Comparison of ENCODE assay signal across 23 mouse cellular contexts in the genomic region with DNA sequence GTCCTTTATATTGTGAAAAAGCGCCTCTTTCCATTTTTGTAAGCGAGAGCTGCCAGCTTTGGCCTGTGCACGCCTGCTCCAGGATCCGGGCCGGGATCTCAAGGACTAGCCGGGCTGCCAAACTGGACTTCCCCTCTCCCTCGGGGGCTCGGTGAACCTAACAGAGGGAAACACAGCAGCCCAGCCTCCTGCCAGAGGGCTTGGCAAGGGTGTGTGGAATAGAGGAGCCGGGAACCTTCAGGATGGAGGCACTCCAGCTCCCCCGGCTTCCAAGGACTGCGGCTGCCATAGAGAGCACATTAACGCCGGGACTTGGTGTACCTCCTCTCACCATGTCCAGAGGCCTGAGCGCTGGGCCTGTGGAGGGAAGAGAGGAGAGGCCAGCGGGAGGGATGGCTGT. TPM values are rescaled to one million over a fixed set of nuclear protein-coding genes. Genes with fewer than 3 reads are reported as not detected.
DNase-seq lines count a peak whose midpoint lies in the region; ATAC-seq and TF ChIP-seq lines count a peak whose summit lies in the region.
"Had no signal": no experiment of that assay in that cellular context is flagged by ENCODE, and none has a peak within 500 bp of the region (broad histone marks: within the 10 kb centered on the region; RNA-seq: fewer than 3 reads in every experiment).

No protein-coding gene starts in this region.

- no peaks in the 10 kb centered on the region for H3K4me1 ChIP-seq in midbrain, embryonic 14.5 days (ENCODE audit: control insufficient read depth, insufficient read depth, low read length)
- H3K4me1 ChIP-seq in midbrain, embryonic 15.5 days, result no peaks in the 10 kb centered on the region
- H3K4me1 ChIP-seq: forebrain, embryonic 10.5 days; hindbrain, embryonic 15.5 days; liver, embryonic 12.5 days; lung, embryonic 15.5 days had no signal

- H3K4me3 ChIP-seq in layer of hippocampus, adult 2 months, result no peak overlapping the region
- no peak overlapping the region for H3K4me3 ChIP-seq in gastrocnemius, adult 2 months
- no peak overlapping the region for H3K4me3 ChIP-seq in midbrain, embryonic 14.5 days (replicated peaks; ENCODE audit: low read depth, low read length)
- H3K4me3 ChIP-seq in midbrain, embryonic 15.5 days, result no peak overlapping the region
- H3K4me3 ChIP-seq: forebrain, embryonic 10.5 days; hindbrain, embryonic 15.5 days; liver, embryonic 12.5 days; lung, embryonic 15.5 days had no signal

- H3K4me2 ChIP-seq in midbrain, embryonic 14.5 days (ENCODE audit: low read length), result no peak overlapping the region
- H3K4me2 ChIP-seq in midbrain, embryonic 15.5 days, result no peak overlapping the region
- H3K4me2 ChIP-seq: hindbrain, embryonic 15.5 days; liver, embryonic 12.5 days; lung, embryonic 15.5 days; midbrain, embryonic 11.5 days had no signal

- TF ChIP-seq CTCF in layer of hippocampus, adult 2 months (conservative IDR thresholded peaks at IDR 0.05), result no peak
- no peak for TF ChIP-seq CTCF in gastrocnemius, adult 2 months (IDR thresholded peaks at IDR 0.05)

- peak overlapping the region; percentile 12; the same call in 1 of the 2 replicates for H3K27ac ChIP-seq in layer of hippocampus, adult 2 months
- H3K27ac ChIP-seq in gastrocnemius, adult 2 months, result 0 out of 2 replicates have a peak overlapping the region, but pooled peaks have one; percentile 8
- no peak overlapping the region for H3K27ac ChIP-seq in midbrain, embryonic 14.5 days (replicated peaks; ENCODE audit: low read depth, low read length)
- H3K27ac ChIP-seq in midbrain, embryonic 15.5 days, result no peak overlapping the region
- H3K27ac ChIP-seq: forebrain, embryonic 10.5 days; hindbrain, embryonic 15.5 days; liver, embryonic 12.5 days; lung, embryonic 15.5 days; macrophage had no signal

- ATAC-seq in midbrain, embryonic 14.5 days (ENCODE audit: low FRiP score, low TSS enrichment), result no peak
- ATAC-seq in midbrain, embryonic 15.5 days (replicated peaks), result no peak
- ATAC-seq: intestine, postnatal 0 days; liver, embryonic 12.5 days had no signal

- H3K36me3 ChIP-seq in midbrain, embryonic 14.5 days (ENCODE audit: control insufficient read depth, insufficient read depth, low read length), result peaks cover 65% of the 10 kb centered on the region
- H3K36me3 ChIP-seq in midbrain, embryonic 15.5 days (replicated peaks), result peaks cover 20% of the 10 kb centered on the region

- intact Hi-C loops in gastrocnemius, adult 2 months (cut with DNase I), result no loop called here

- DNase-seq in layer of hippocampus, adult 2 months (ENCODE audit: low spot score in 2 of 2), result no peak
- no peak for DNase-seq in layer of hippocampus, adult 18-20 months (ENCODE audit: low spot score in 2 of 2)
- DNase-seq in gastrocnemius, adult 2 months, result peak; percentile 80
- DNase-seq in gastrocnemius, postnatal 25 days, result peak; percentile 76
- DNase-seq in heart, postnatal 4 days, result peak; percentile 18
- DNase-seq in midbrain, embryonic 14.5 days, result no peak
- no peak for DNase-seq in spleen, postnatal 4 days (ENCODE audit: low spot score in 2 of 2)
- DNase-seq: adrenal gland, adult 2 months; cerebellum, adult 9-10 months had no signal

- WGBS in midbrain, embryonic 14.5 days, result 94% methylated on average over 15 of the region's 15 CpGs
- WGBS in midbrain, embryonic 15.5 days, result 94% methylated on average over 15 of the region's 15 CpGs

- H3K9ac ChIP-seq in midbrain, embryonic 14.5 days (replicated peaks; ENCODE audit: low read length), result no peak overlapping the region
- no peak overlapping the region for H3K9ac ChIP-seq in midbrain, embryonic 15.5 days
- H3K9ac ChIP-seq: hindbrain, embryonic 15.5 days; liver, embryonic 12.5 days; lung, embryonic 15.5 days had no signal

- no peaks in the 10 kb centered on the region for H3K27me3 ChIP-seq in midbrain, embryonic 14.5 days (ENCODE audit: control insufficient read depth, insufficient read depth, low read length)
- H3K27me3 ChIP-seq in midbrain, embryonic 15.5 days (replicated peaks), result no peaks in the 10 kb centered on the region
- H3K27me3 ChIP-seq: hindbrain, embryonic 15.5 days; lung, embryonic 15.5 days had no signal

- no peaks in the 10 kb centered on the region for H3K9me3 ChIP-seq in midbrain, embryonic 14.5 days (ENCODE audit: control insufficient read depth, low read length)
- H3K9me3 ChIP-seq in midbrain, embryonic 15.5 days, result no peaks in the 10 kb centered on the region
- H3K9me3 ChIP-seq: forebrain, embryonic 10.5 days; G1E; hindbrain, embryonic 15.5 days; liver, embryonic 12.5 days; lung, embryonic 15.5 days had no signal

RNA-seq across cellular contexts. Expression of a gene that starts 11.2 kb away (rescaled TPM):
- 10 to 100 TPM; 31.5 to 35.7 TPM for total RNA-seq in layer of hippocampus, adult 2 months (2021)
- 10 to 100 TPM; 31.2 to 33.6 TPM for total RNA-seq in layer of hippocampus, adult 18-20 months (2021)
- total RNA-seq in gastrocnemius, adult 2 months (2021), result 10 to 100 TPM; 27.3 to 30.3 TPM
- 10 to 100 TPM; 20.6 to 23.7 TPM for total RNA-seq in gastrocnemius, postnatal 25 days (2021)
- 10 to 100 TPM; 41.4 to 43.0 TPM for total RNA-seq in heart, postnatal 4 days (2021)
- 54.5 and 59.0 TPM in 2 replicates for polyA plus RNA-seq in midbrain, embryonic 14.5 days (2014; fragmentation: Nextera tagmentation; extraction: Ambion mirVana)
- polyA plus RNA-seq in midbrain, embryonic 15.5 days (2015; fragmentation: Nextera tagmentation; extraction: Ambion mirVana), result 60.6 and 61.5 TPM in 2 replicates

RNA-seq across cellular contexts. Expression of a gene that starts 52.7 kb away (rescaled TPM):
- total RNA-seq in layer of hippocampus, adult 2 months (2021), result not detected
- total RNA-seq in layer of hippocampus, adult 18-20 months (2021), result not detected
- not detected for total RNA-seq in gastrocnemius, adult 2 months (2021)
- total RNA-seq in gastrocnemius, postnatal 25 days (2021), result not detected
- 100 to 1,000 TPM; 123 to 128 TPM for total RNA-seq in heart, postnatal 4 days (2021)
- polyA plus RNA-seq in midbrain, embryonic 14.5 days (2014; fragmentation: Nextera tagmentation; extraction: Ambion mirVana), result not detected in 2 replicates
- 0.10 and 0.92 TPM in 2 replicates for polyA plus RNA-seq in midbrain, embryonic 15.5 days (2015; fragmentation: Nextera tagmentation; extraction: Ambion mirVana)
- total RNA-seq: adrenal gland, adult 2 months; G1E; neutrophil, adult 5-6 weeks had no signal
- polyA plus RNA-seq: forebrain, embryonic 10.5 days; frontal cortex, adult 2 months; G1E; kidney, embryonic 16.5 days; limb, embryonic 11.5 days; macrophage; midbrain, embryonic 11.5 days; urinary bladder, adult 2 months had no signal

Comparison
In these comparisons a context has a peak if more than half of its experiments do, and no peak if none do; other contexts are left out.
1. DNase-seq: peak in gastrocnemius, adult 2 months (single experiment), gastrocnemius, postnatal 25 days (single experiment) and heart, postnatal 4 days (single experiment); none in layer of hippocampus, adult 2 months (0 of 2), layer of hippocampus, adult 18-20 months (0 of 2), midbrain, embryonic 14.5 days (single experiment) and spleen, postnatal 4 days (0 of 2).
2. H3K27ac ChIP-seq: peak in layer of hippocampus, adult 2 months (single experiment) and gastrocnemius, adult 2 months (single experiment); none in midbrain, embryonic 14.5 days (single experiment) and midbrain, embryonic 15.5 days (single experiment).
3. RNA of a gene that starts 52.7 kb away (total RNA-seq): 123 to 128 TPM in heart, postnatal 4 days; not detected in layer of hippocampus, adult 2 months, not detected in layer of hippocampus, adult 18-20 months, not detected in gastrocnemius, adult 2 months and not detected in gastrocnemius, postnatal 25 days; every median in the first group is over 100 times any median in the second.